Mouse (Mus musculus) kidney, adult 11 months (tissue): ENCODE measurements around the gene Ccnd1.
A peak's percentile ranks its signal among the peaks of the same experiment; 100 is the strongest.

Experiments used
- DNase-seq: peaks from one replicate; pipeline ENCODE4 v3.0.0; 2022

Ccnd1 gene

GRCm38 (mm10) chr7:144938661-144939343, 923 bp downstream of the Ccnd1 start:
- no peak for DNase-seq

- no peak for DNase-seq
Measured at GRCm38 (mm10) chr7:144937899-144938517, 1.7 kb downstream of the Ccnd1 start.

- DNase-seq = peak; percentile 82
Measured at GRCm38 (mm10) chr7:144937490-144937889, 2.2 kb downstream of the Ccnd1 start.

GRCm38 (mm10) chr7:144936311-144936880, 3.3 kb downstream of the Ccnd1 start:
- DNase-seq = no peak

GRCm38 (mm10) chr7:144935563-144935962, 4.2 kb downstream of the Ccnd1 start:
- DNase-seq = no peak

- DNase-seq = no peak
Measured at GRCm38 (mm10) chr7:144934901-144935300, 4.8 kb downstream of the Ccnd1 start.

GRCm38 (mm10) chr7:144933796-144934195, 5.9 kb downstream of the Ccnd1 start:
- no peak for DNase-seq

- DNase-seq = peak; percentile 76
Measured at GRCm38 (mm10) chr7:144933336-144933735, 6.4 kb downstream of the Ccnd1 start.

GRCm38 (mm10) chr7:144932389-144932937, 7.3 kb downstream of the Ccnd1 start:
- DNase-seq = no peak

- no peak for DNase-seq
Measured at GRCm38 (mm10) chr7:144931778-144932177, 7.9 kb downstream of the Ccnd1 start.

- DNase-seq = no peak
Measured at GRCm38 (mm10) chr7:144929931-144930330, 9.8 kb downstream of the Ccnd1 start.

- DNase-seq = no peak
Measured at GRCm38 (mm10) chr7:144929506-144929905, 10.2 kb downstream of the Ccnd1 start.

- no peak for DNase-seq
Measured at GRCm38 (mm10) chr7:144928889-144929210, 10.9 kb downstream of the Ccnd1 start.

- DNase-seq = no peak
Measured at GRCm38 (mm10) chr7:144928009-144928888, 11.5 kb downstream of the Ccnd1 start.

GRCm38 (mm10) chr7:144927591-144927990, 12.1 kb downstream of the Ccnd1 start:
- DNase-seq = no peak

GRCm38 (mm10) chr7:144918823-144919222, 20.9 kb downstream of the Ccnd1 start:
- DNase-seq = no peak

GRCm38 (mm10) chr7:144914948-144915750, 24.6 kb downstream of the Ccnd1 start, which contains the start of gene LTO1:
LTO1 (plus strand) TSS chr7:144915100.
- peak; percentile 88 for DNase-seq

GRCm38 (mm10) chr7:144914296-144914947, 25.3 kb downstream of the Ccnd1 start:
- DNase-seq = no peak

GRCm38 (mm10) chr7:144912897-144913296, 26.8 kb downstream of the Ccnd1 start:
- DNase-seq = no peak

GRCm38 (mm10) chr7:144911121-144911520, 28.6 kb downstream of the Ccnd1 start:
- DNase-seq = no peak

GRCm38 (mm10) chr7:144908705-144909104, 31.0 kb downstream of the Ccnd1 start:
- no peak for DNase-seq

GRCm38 (mm10) chr7:144907793-144908192, 31.9 kb downstream of the Ccnd1 start:
- no peak for DNase-seq
